Mouse (Mus musculus) kidney, embryonic 16.5 days (tissue): ENCODE data around the gene Ppp6r2. TPM values are rescaled to one million over a fixed set of nuclear protein-coding genes. Genes with fewer than 3 reads are reported as not detected.

Experiments
- ATAC-seq: fragments of 200-750 bp; cut with Nextera tagmentation; 2 replicates; pipeline ENCODE4 v1.8.0; 2017; ENCODE audit warnings: moderate TSS enrichment; ENCODE audit not compliant: low FRiP score, low TSS enrichment
- H3K27ac ChIP-seq: fragments of 300-500 bp; sonication (generic); 2 replicates; pipeline ENCODE4 v1.5.1; 2014; ENCODE audit warnings: low read length
- H3K27me3 ChIP-seq: fragments of 300-500 bp; sonication (generic); 2 replicates; pipeline ENCODE4 v1.6.1; 2014; ENCODE audit warnings: low read length, control low read depth, mixed read lengths; ENCODE audit not compliant: insufficient read depth
- H3K36me3 ChIP-seq: fragments of 300-500 bp; sonication (generic); 2 replicates; pipeline ENCODE4 v1.6.1; 2014; ENCODE audit warnings: low read length, control low read depth, mixed read lengths; ENCODE audit not compliant: insufficient read depth
- H3K4me1 ChIP-seq: fragments of 300-500 bp; sonication (generic); 2 replicates; pipeline ENCODE4 v1.6.1; 2014; ENCODE audit warnings: low read length, control low read depth, mixed read lengths; ENCODE audit not compliant: insufficient read depth
- H3K4me2 ChIP-seq: fragments of 300-500 bp; sonication (generic); replicated peaks from 2 replicates; pipeline ENCODE4 v1.6.1; 2014; ENCODE audit warnings: low read depth, low read length
- H3K4me3 ChIP-seq: fragments of 300-500 bp; sonication (generic); 2 replicates; pipeline ENCODE4 v1.5.1; 2014; ENCODE audit warnings: mild to moderate bottlenecking, low read length
- H3K9ac ChIP-seq: fragments of 300-500 bp; sonication (generic); replicated peaks from 2 replicates; pipeline ENCODE4 v1.6.1; 2014; ENCODE audit warnings: low read length
- H3K9me3 ChIP-seq: fragments of 300-500 bp; sonication (generic); 2 replicates; pipeline ENCODE4 v1.6.1; 2016; ENCODE audit warnings: low read length, control low read depth
- WGBS: fragments of 180-500 bp; shearing (Covaris S2); extraction: QIAGEN DNeasy Blood & Tissue Kit; methylation state at CpG from one replicate; pipeline ENCODE4 v1.1.7; 2014; 5-methylcytosine and 5-hydroxymethylcytosine counted together
- polyA plus RNA-seq: library from polyadenylated mRNA; unstranded; fragments of >200 nt; fragmentation: Nextera tagmentation; extraction: Ambion mirVana; gene quantifications from 2 replicates; pipeline ENCODE4 v1.2.1, GENCODE M21; 2015

The Ppp6r2 gene
- polyA plus RNA-seq, result 24.0 and 26.7 TPM in 2 replicates

- Histone ChIP-seq H3K27me3 (no peaks in the 10 kb centered on the region), H3K4me1 (peaks cover 14% of the 10 kb centered on the region), H3K9ac (peak within 1 kb of the TSS; percentile 98), H3K4me2 (peak within 1 kb of the TSS; percentile 83), H3K36me3 (peaks cover 6% of the 10 kb centered on the region), H3K27ac (peak within 1 kb of the TSS; percentile 84), H3K9me3 (no peaks in the 10 kb centered on the region), H3K4me3 (peak within 1 kb of the TSS; percentile 93)
- ATAC-seq, result peak; percentile 87
- 2% methylated on average over 69 of the region's 73 CpGs for WGBS
Observed at GRCm38 (mm10) chr15:89210915-89211715, at the start of gene Ppp6r2. TSS of gene Ppp6r2 (plus strand) at chr15:89211553.

GRCm38 (mm10) chr15:89165478-89165877 lies 45.9 kb upstream of the Ppp6r2 start:
- no peaks in the 10 kb centered on the region for H3K9me3 ChIP-seq
- no peak overlapping the region for H3K9ac ChIP-seq
- no peak overlapping the region for H3K4me3 ChIP-seq
- H3K36me3 ChIP-seq, result peaks cover 75% of the 10 kb centered on the region
- 94% methylated on average over 12 of the region's 12 CpGs for WGBS
- ATAC-seq, result no peak
- no peak overlapping the region for H3K4me2 ChIP-seq
- H3K27ac ChIP-seq, result no peak overlapping the region
- H3K4me1 ChIP-seq, result peaks cover 30% of the 10 kb centered on the region
- H3K27me3 ChIP-seq, result no peaks in the 10 kb centered on the region

- 55% methylated on average over 10 of the region's 10 CpGs for WGBS
- Histone ChIP-seq H3K9me3 (no peaks in the 10 kb centered on the region), H3K4me3 (peak overlapping the region; percentile 16; the same call in 1 of the 2 replicates), H3K36me3 (peaks cover 41% of the 10 kb centered on the region), H3K9ac (peak overlapping the region; percentile 42), H3K27me3 (no peaks in the 10 kb centered on the region), H3K4me1 (peaks cover 55% of the 10 kb centered on the region), H3K27ac (peak overlapping the region; percentile 92), H3K4me2 (peak overlapping the region; percentile 7)
- ATAC-seq, result no peak
Observed at GRCm38 (mm10) chr15:89168922-89169321, 42.4 kb upstream of the Ppp6r2 start.

GRCm38 (mm10) chr15:89169431-89169830 lies 41.9 kb upstream of the Ppp6r2 start:
- Histone ChIP-seq H3K4me1 (peaks cover 60% of the 10 kb centered on the region), H3K27ac (peak overlapping the region; percentile 92), H3K9me3 (no peaks in the 10 kb centered on the region), H3K4me3 (peak overlapping the region; percentile 16), H3K9ac (peak overlapping the region; percentile 42), H3K27me3 (no peaks in the 10 kb centered on the region), H3K36me3 (peaks cover 36% of the 10 kb centered on the region), H3K4me2 (peak overlapping the region; percentile 7)
- 5% methylated on average over 10 of the region's 10 CpGs for WGBS
- ATAC-seq, result peak; percentile 83

- peak overlapping the region; percentile 7; the same call in 1 of the 2 replicates for H3K4me2 ChIP-seq
- peaks cover 67% of the 10 kb centered on the region for H3K4me1 ChIP-seq
- H3K9me3 ChIP-seq, result no peaks in the 10 kb centered on the region
- H3K27ac ChIP-seq, result peak overlapping the region; percentile 92
- H3K4me3 ChIP-seq, result no peak overlapping the region
- WGBS, result 50% methylated on average over 3 of the region's 3 CpGs
- H3K36me3 ChIP-seq, result peaks cover 30% of the 10 kb centered on the region
- 0 out of 2 replicates have a peak overlapping the region, but pooled peaks have one; percentile 17 for H3K9ac ChIP-seq
- no peak for ATAC-seq
- H3K27me3 ChIP-seq, result no peaks in the 10 kb centered on the region
Observed at GRCm38 (mm10) chr15:89170102-89170501, 41.3 kb upstream of the Ppp6r2 start.

GRCm38 (mm10) chr15:89171526-89172051 lies 39.8 kb upstream of the Ppp6r2 start:
- Histone ChIP-seq H3K4me1 (peaks cover 82% of the 10 kb centered on the region), H3K27ac (no peak overlapping the region), H3K4me3 (no peak overlapping the region), H3K36me3 (peaks cover 15% of the 10 kb centered on the region), H3K4me2 (no peak overlapping the region), H3K9me3 (no peaks in the 10 kb centered on the region), H3K27me3 (no peaks in the 10 kb centered on the region), H3K9ac (peak overlapping the region; percentile 72; the same call in 1 of the 2 replicates)
- WGBS, result 86% methylated on average over 5 of the region's 5 CpGs
- ATAC-seq, result no peak

- Histone ChIP-seq H3K4me3 (peak overlapping the region; percentile 58), H3K27me3 (no peaks in the 10 kb centered on the region), H3K36me3 (peaks cover 7% of the 10 kb centered on the region), H3K4me1 (peaks cover 90% of the 10 kb centered on the region), H3K27ac (peak overlapping the region; percentile 66), H3K9ac (peak overlapping the region; percentile 72), H3K9me3 (no peaks in the 10 kb centered on the region), H3K4me2 (peak overlapping the region; percentile 99)
- no peak for ATAC-seq
- WGBS, result 52% methylated on average over 17 of the region's 17 CpGs
Observed at GRCm38 (mm10) chr15:89172276-89172935, 38.9 kb upstream of the Ppp6r2 start.

- H3K27me3 ChIP-seq, result no peaks in the 10 kb centered on the region
- ATAC-seq, result peak; percentile 25
- no peaks in the 10 kb centered on the region for H3K9me3 ChIP-seq
- peak overlapping the region; percentile 99 for H3K4me2 ChIP-seq
- peak overlapping the region; percentile 72 for H3K9ac ChIP-seq
- H3K4me3 ChIP-seq, result peak overlapping the region; percentile 58
- H3K27ac ChIP-seq, result peak overlapping the region; percentile 66
- H3K36me3 ChIP-seq, result no peaks in the 10 kb centered on the region
- H3K4me1 ChIP-seq, result peaks cover 98% of the 10 kb centered on the region
- under 1% methylated on average over 65 of the region's 65 CpGs for WGBS
Observed at GRCm38 (mm10) chr15:89173024-89173905, 38.1 kb upstream of the Ppp6r2 start.

GRCm38 (mm10) chr15:89173906-89174214 lies 37.5 kb upstream of the Ppp6r2 start:
- no peaks in the 10 kb centered on the region for H3K36me3 ChIP-seq
- peak overlapping the region; percentile 66 for H3K27ac ChIP-seq
- peak overlapping the region; percentile 58 for H3K4me3 ChIP-seq
- H3K9me3 ChIP-seq, result no peaks in the 10 kb centered on the region
- peak overlapping the region; percentile 99 for H3K4me2 ChIP-seq
- 1% methylated on average over 15 of the region's 15 CpGs for WGBS
- ATAC-seq, result peak; percentile 57
- H3K9ac ChIP-seq, result peak overlapping the region; percentile 72
- peaks cover 98% of the 10 kb centered on the region for H3K4me1 ChIP-seq
- no peaks in the 10 kb centered on the region for H3K27me3 ChIP-seq
